ENCODE assay signal across 27 mouse cellular contexts in genomic region chr1:135000527-135000926, GRCm38 (mm10). TPM values are rescaled to one million over a fixed set of nuclear protein-coding genes. Genes with fewer than 3 reads are reported as not detected.
DNase-seq lines count a peak whose midpoint lies in the region; ATAC-seq and TF ChIP-seq lines count a peak whose summit lies in the region.
"Had no signal": no experiment of that assay in that cellular context is flagged by ENCODE, and none has a peak within 500 bp of the region (broad histone marks: within the 10 kb centered on the region; RNA-seq: fewer than 3 reads in every experiment).

No protein-coding gene starts in this region.

- peak; percentile 34 for DNase-seq in liver, postnatal 0 days
- DNase-seq in liver, embryonic 11.5 days (ENCODE audit: low spot score) = no peak
- DNase-seq in MEL (ENCODE audit: low read depth, low spot score) = peak; percentile 82
- DNase-seq in thymus, postnatal 25 days = peak; percentile 16
- no peak for DNase-seq in cerebellum, adult 11-12 months
- DNase-seq in lung, adult 18-20 months = no peak
- DNase-seq in kidney, postnatal 10 days = no peak
- DNase-seq: adrenal gland, postnatal 10 days; cerebellum, adult 9-10 months; heart, adult 18-20 months; heart, postnatal 10 days; kidney, adult 11 months; layer of hippocampus, adult 9-11 months; liver; lung, postnatal 10 days; midbrain, embryonic 14.5 days; retina, postnatal 1 day had no signal

- no peaks in the 10 kb centered on the region for H3K4me1 ChIP-seq in liver, postnatal 0 days (ENCODE audit: insufficient read depth)
- no peaks in the 10 kb centered on the region for H3K4me1 ChIP-seq in liver, embryonic 11.5 days (replicated peaks; ENCODE audit: control insufficient read depth, insufficient read depth, low read length)
- H3K4me1 ChIP-seq in MEL (ENCODE audit: control insufficient read depth in 1 of 2, insufficient read depth in 2 of 2, low read length in 2 of 2) = peaks cover 0 to 7% of the 10 kb centered on the region in 2 experiments; a peak in 3 of 4 replicates
- H3K4me1 ChIP-seq: neural tube, embryonic 12.5 days had no signal

- no peaks in the 10 kb centered on the region for H3K79me2 ChIP-seq in MEL (ENCODE audit: control insufficient read depth, insufficient read depth, low read length, poor library complexity)

- H3K36me3 ChIP-seq in liver, postnatal 0 days (replicated peaks; ENCODE audit: insufficient read depth, low read length) = no peaks in the 10 kb centered on the region
- H3K36me3 ChIP-seq in liver, embryonic 11.5 days (ENCODE audit: control insufficient read depth, insufficient read depth, low read length) = no peaks in the 10 kb centered on the region
- H3K36me3 ChIP-seq in MEL (ENCODE audit: control insufficient read depth in 1 of 2, insufficient read depth in 2 of 2, low read length in 2 of 2) = peaks cover 0 to 2% of the 10 kb centered on the region in 2 experiments; a peak in 1 of 4 replicates
- H3K36me3 ChIP-seq: embryonic facial prominence, embryonic 10.5 days; forebrain, embryonic 15.5 days; heart, embryonic 12.5 days; limb, embryonic 10.5 days; neural tube, embryonic 12.5 days had no signal

- peak in 1 of 2 experiments; percentile 43; a peak in 1 of 4 replicates for TF ChIP-seq POLR2A in MEL (IDR thresholded peaks at IDR 0.05; ENCODE audit: control insufficient read depth in 1 of 2, insufficient read depth in 1 of 2, low read depth in 1 of 2, low read length in 2 of 2, poor library complexity in 1 of 2)

- TF ChIP-seq EP300 in liver, postnatal 0 days (IDR thresholded peaks at IDR 0.05; ENCODE audit: low read depth) = no peak
- TF ChIP-seq EP300 in MEL (IDR thresholded peaks at IDR 0.05; ENCODE audit: low read depth in 1 of 2, low read length in 2 of 2) = no peak

- TF ChIP-seq CTCF in liver, postnatal 0 days (IDR thresholded peaks at IDR 0.05; ENCODE audit: low read depth) = no peak
- no peak for TF ChIP-seq CTCF in MEL (IDR thresholded peaks at IDR 0.05 in 2 of 3, conservative IDR thresholded peaks at IDR 0.05 in 1 of 3; ENCODE audit: control insufficient read depth in 1 of 3, insufficient read depth in 1 of 3, low read depth in 2 of 3, low read length in 3 of 3, poor library complexity in 1 of 3, severe bottlenecking in 1 of 3)

- H3K9me3 ChIP-seq in liver, postnatal 0 days (ENCODE audit: low read length) = no peaks in the 10 kb centered on the region
- no peaks in the 10 kb centered on the region for H3K9me3 ChIP-seq in liver, embryonic 11.5 days (ENCODE audit: control insufficient read depth, low read length)
- no peaks in the 10 kb centered on the region for H3K9me3 ChIP-seq in MEL (replicated peaks; ENCODE audit: insufficient read depth, low read length)
- H3K9me3 ChIP-seq: embryonic facial prominence, embryonic 10.5 days; forebrain, embryonic 15.5 days; heart, embryonic 12.5 days; limb, embryonic 10.5 days; megakaryocyte, embryonic 14.5 days; neural tube, embryonic 12.5 days had no signal

- TF ChIP-seq RAD21 in MEL (IDR thresholded peaks at IDR 0.05; ENCODE audit: low read depth, low read length) = no peak

- no peak for ATAC-seq in liver, postnatal 0 days
- ATAC-seq in liver, embryonic 11.5 days (replicated peaks; ENCODE audit: low FRiP score) = no peak
- ATAC-seq in granulocyte monocyte progenitor cell, adult 5-6 weeks (replicated peaks; ENCODE audit: poor library complexity, severe bottlenecking) = peak; percentile 80
- ATAC-seq: activated CD4-positive, CD25-positive, alpha-beta regulatory T cell, adult 4 months; forebrain, embryonic 15.5 days; hindbrain, postnatal 0 days; Patski had no signal

- no peaks in the 10 kb centered on the region for H3K27me3 ChIP-seq in liver, postnatal 0 days (ENCODE audit: insufficient read depth, low read length)
- 0 out of 2 replicates have a peak, but pooled peaks cover under 1% of the 10 kb centered on the region for H3K27me3 ChIP-seq in liver, embryonic 11.5 days (replicated peaks; ENCODE audit: control insufficient read depth, insufficient read depth, low read length)
- H3K27me3 ChIP-seq in MEL (ENCODE audit: control insufficient read depth in 1 of 2, insufficient read depth in 2 of 2, low read length in 2 of 2) = peaks cover 0 to under 1% of the 10 kb centered on the region in 2 experiments; a peak in 3 of 4 replicates
- H3K27me3 ChIP-seq: forebrain, embryonic 15.5 days; neural tube, embryonic 12.5 days; Patski had no signal

- no peak overlapping the region for H3K4me3 ChIP-seq in liver, postnatal 0 days (ENCODE audit: low read depth, low read length)
- H3K4me3 ChIP-seq in liver, embryonic 11.5 days (ENCODE audit: low read depth, low read length) = no peak overlapping the region
- H3K4me3 ChIP-seq in MEL (ENCODE audit: control insufficient read depth in 1 of 2, insufficient read depth in 1 of 2, low read depth in 2 of 2, low read length in 2 of 2) = no peak overlapping the region
- H3K4me3 ChIP-seq: embryonic facial prominence, embryonic 10.5 days; forebrain, embryonic 15.5 days; heart, embryonic 12.5 days; limb, embryonic 10.5 days; megakaryocyte, embryonic 14.5 days; neural tube, embryonic 12.5 days had no signal

- H3K4me2 ChIP-seq in liver, postnatal 0 days (ENCODE audit: low read depth, low read length) = no peak overlapping the region
- no peak overlapping the region for H3K4me2 ChIP-seq in liver, embryonic 11.5 days
- H3K4me2 ChIP-seq: forebrain, embryonic 15.5 days; heart, embryonic 12.5 days; neural tube, embryonic 12.5 days had no signal

- no peak overlapping the region for H3K27ac ChIP-seq in liver, postnatal 0 days (ENCODE audit: low read depth)
- no peak overlapping the region for H3K27ac ChIP-seq in liver, embryonic 11.5 days (ENCODE audit: low read depth, low read length)
- no peak overlapping the region for H3K27ac ChIP-seq in MEL (ENCODE audit: control insufficient read depth, low read depth, low read length)
- H3K27ac ChIP-seq: embryonic facial prominence, embryonic 10.5 days; forebrain, embryonic 15.5 days; hindbrain, postnatal 0 days; limb, embryonic 10.5 days; neural tube, embryonic 12.5 days had no signal

- H3K9ac ChIP-seq in liver, postnatal 0 days (replicated peaks) = no peak overlapping the region
- no peak overlapping the region for H3K9ac ChIP-seq in liver, embryonic 11.5 days (ENCODE audit: low read depth, low read length)
- H3K9ac ChIP-seq in MEL (ENCODE audit: control insufficient read depth, low read depth, low read length, poor library complexity, severe bottlenecking) = no peak overlapping the region
- H3K9ac ChIP-seq: forebrain, embryonic 15.5 days; heart, embryonic 12.5 days; neural tube, embryonic 12.5 days had no signal

- 53% methylated on average over 9 of the region's 9 CpGs for WGBS in liver, postnatal 0 days (ENCODE audit: insufficient replicate concordance)
- 74% methylated on average over 9 of the region's 9 CpGs for WGBS in liver, embryonic 11.5 days

TF ChIP-seq in MEL, 35 proteins besides CTCF, POLR2A, EP300 and RAD21:
- TF ChIP-seq MEF2A (IDR thresholded peaks at IDR 0.05; ENCODE audit: extremely low read depth, insufficient replicate concordance, low read depth, low read length, poor library complexity, severe bottlenecking) (no peak), NELFE (IDR thresholded peaks at IDR 0.05; ENCODE audit: low read depth, low read length) (no peak), ELF1 (IDR thresholded peaks at IDR 0.05; ENCODE audit: low read depth, low read length) (peak; percentile 80), MYC (IDR thresholded peaks at IDR 0.05; ENCODE audit: low read depth, low read length) (no peak), HCFC1 (IDR thresholded peaks at IDR 0.05; ENCODE audit: low read depth, low read length) (peak; percentile 59)

RNA-seq across cellular contexts. Expression of gene Ube2t, which starts 38.2 kb away (rescaled TPM):
- 17.1 and 17.6 TPM in 2 replicates for polyA plus RNA-seq in liver, postnatal 0 days (2015; fragmentation: Nextera tagmentation; extraction: Ambion mirVana)
- polyA plus RNA-seq in liver, embryonic 11.5 days (2014; fragmentation: Nextera tagmentation; extraction: Ambion mirVana) = 55.7 and 60.0 TPM in 2 replicates
- total RNA-seq in MEL (2012; rRNA removed) = 14.4 and 16.9 TPM in 2 replicates
- polyA plus RNA-seq in MEL (2012; ENCODE audit: insufficient read depth in 1 of 2, insufficient read length in 2 of 2, low read depth in 1 of 2, low replicate concordance in 2 of 2, missing spikeins in 1 of 2) = 10 to 100 TPM in 1 of 2 experiments, not detected in 1; 23.1 TPM
- 36.6 and 46.7 TPM in 2 replicates for total RNA-seq in granulocyte monocyte progenitor cell, adult 5-6 weeks (2014; fragmentation: Nextera tagmentation)
- 12.2 and 14.9 TPM in 2 replicates for total RNA-seq in granulocyte monocyte progenitor cell, adult 5-6 weeks (2017)

RNA-seq across cellular contexts. Expression of gene Ppp1r12b, which starts 44.8 kb away (rescaled TPM):
- polyA plus RNA-seq in liver, postnatal 0 days (2015; fragmentation: Nextera tagmentation; extraction: Ambion mirVana) = 0.93 and 1.4 TPM in 2 replicates
- 3.2 and 4.4 TPM in 2 replicates for polyA plus RNA-seq in liver, embryonic 11.5 days (2014; fragmentation: Nextera tagmentation; extraction: Ambion mirVana)
- total RNA-seq in MEL (2012; rRNA removed) = 4.5 and 4.7 TPM in 2 replicates
- 1 to 10 TPM in 1 of 2 experiments, not detected in 1; 7.8 TPM for polyA plus RNA-seq in MEL (2012; ENCODE audit: insufficient read depth in 1 of 2, insufficient read length in 2 of 2, low read depth in 1 of 2, low replicate concordance in 2 of 2, missing spikeins in 1 of 2)
- 2.8 and 6.2 TPM in 2 replicates for total RNA-seq in granulocyte monocyte progenitor cell, adult 5-6 weeks (2014; fragmentation: Nextera tagmentation)
- total RNA-seq in granulocyte monocyte progenitor cell, adult 5-6 weeks (2017) = 6.1 and 6.3 TPM in 2 replicates

Comparison
In these comparisons a context has a peak if more than half of its experiments do, and no peak if none do; other contexts are left out.
1. DNase-seq: peak in liver, postnatal 0 days (single experiment), MEL (single experiment) and thymus, postnatal 25 days (single experiment); none in liver, embryonic 11.5 days (single experiment), cerebellum, adult 11-12 months (single experiment), lung, adult 18-20 months (0 of 2) and kidney, postnatal 10 days (single experiment).